Mouse (Mus musculus): ENCODE measurements around the gene Mrpl32.

- no peak for TF ChIP-seq CTCF (IDR thresholded peaks at IDR 0.05; ENCODE audit: low read depth, low read length)
- no peak for TF ChIP-seq TAL1 (conservative IDR thresholded peaks at IDR 0.05; ENCODE audit: low read depth, low read length)
- no peak for TF ChIP-seq GATA1 (IDR thresholded peaks at IDR 0.05; ENCODE audit: borderline replicate concordance, low read length)
- TF ChIP-seq POLR2AphosphoS5 (IDR thresholded peaks at IDR 0.05; ENCODE audit: insufficient replicate concordance, low read depth, low read length), result no peak
- no peak for TF ChIP-seq GATA2 (IDR thresholded peaks at IDR 0.05; ENCODE audit: borderline replicate concordance, low read depth, low read length)
These were observed 502 bp downstream of the Mrpl32 start for GRCm38 (mm10) chr13:14612463-14612862.
